Mouse (Mus musculus) kidney, embryonic 15.5 days (tissue): ENCODE data around the gene Arrdc5. TPM values are rescaled to one million over a fixed set of nuclear protein-coding genes. Genes with fewer than 3 reads are reported as not detected.

Source experiments
- ATAC-seq: fragments of 200-750 bp; cut with Nextera tagmentation; replicated peaks from 2 replicates; pipeline ENCODE4 v1.8.0; 2017; ENCODE audit warnings: moderate TSS enrichment; ENCODE audit not compliant: low FRiP score
- H3K27ac ChIP-seq: fragments of 300-500 bp; sonication (generic); 2 replicates; pipeline ENCODE4 v1.5.1; 2015; ENCODE audit warnings: mild to moderate bottlenecking, inconsistent platforms
- H3K27me3 ChIP-seq: fragments of 300-500 bp; sonication (generic); 2 replicates; pipeline ENCODE4 v1.6.1; 2015; ENCODE audit warnings: inconsistent platforms
- H3K36me3 ChIP-seq: fragments of 300-500 bp; sonication (generic); 2 replicates; pipeline ENCODE4 v1.6.1; 2015; ENCODE audit warnings: inconsistent platforms
- H3K4me1 ChIP-seq: fragments of 300-500 bp; sonication (generic); 2 replicates; pipeline ENCODE4 v1.6.1; 2015; ENCODE audit warnings: inconsistent platforms
- H3K4me2 ChIP-seq: fragments of 300-500 bp; sonication (generic); 2 replicates; pipeline ENCODE4 v1.6.1; 2015; ENCODE audit warnings: moderate library complexity, mild to moderate bottlenecking, inconsistent platforms
- H3K4me3 ChIP-seq: fragments of 300-500 bp; sonication (generic); replicated peaks from 2 replicates; pipeline ENCODE4 v1.5.1; 2015; ENCODE audit warnings: mild to moderate bottlenecking, inconsistent platforms
- H3K9ac ChIP-seq: fragments of 300-500 bp; sonication (generic); 2 replicates; pipeline ENCODE4 v1.6.1; 2015; ENCODE audit warnings: mild to moderate bottlenecking, inconsistent platforms
- H3K9me3 ChIP-seq: fragments of 300-500 bp; sonication (generic); replicated peaks from 2 replicates; pipeline ENCODE4 v1.6.1; 2016; ENCODE audit warnings: inconsistent platforms
- WGBS: fragments of 180-500 bp; shearing (Covaris S2); methylation state at CpG from one replicate; pipeline ENCODE4 v1.1.7; 2015; ENCODE audit warnings: mixed read lengths; 5-methylcytosine and 5-hydroxymethylcytosine counted together
- polyA plus RNA-seq: library from polyadenylated mRNA; unstranded; fragments of >200 nt; fragmentation: Nextera tagmentation; extraction: Ambion mirVana; gene quantifications from 2 replicates; pipeline ENCODE4 v1.2.1, GENCODE M21; 2015

The Arrdc5 gene
- polyA plus RNA-seq, 1 experiment from 2014 or later: not detected

- no peak for ATAC-seq
Measured at GRCm38 (mm10) chr17:56287830-56288229, 12.3 kb downstream of the Arrdc5 start.

DNA sequence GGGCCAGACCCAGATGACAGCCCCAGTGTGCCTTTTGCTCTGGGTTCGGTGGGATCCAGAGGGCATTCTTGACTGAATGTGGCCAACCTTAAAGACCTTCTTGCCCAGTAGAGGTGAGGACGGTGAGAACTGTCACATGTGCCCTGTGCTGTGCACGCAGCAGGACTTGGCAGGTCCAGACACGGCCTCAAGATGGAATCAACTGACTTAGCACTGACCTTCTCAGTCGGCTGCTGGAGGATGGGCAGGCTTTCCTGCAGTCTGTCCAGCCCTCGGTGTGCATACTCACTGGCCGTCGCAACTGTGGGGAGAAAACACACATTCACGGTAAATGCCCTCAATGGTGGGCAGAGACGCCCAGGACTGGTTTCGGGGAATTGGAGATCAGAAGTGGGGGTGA is 14.1 kb downstream of the Arrdc5 start:
- H3K27me3 ChIP-seq: no peaks in the 10 kb centered on the region
- H3K9ac ChIP-seq: no peak overlapping the region
- no peak overlapping the region for H3K27ac ChIP-seq
- H3K4me1 ChIP-seq: peaks cover 38% of the 10 kb centered on the region
- peaks cover 60% of the 10 kb centered on the region for H3K36me3 ChIP-seq
- 93% methylated on average over 11 of the region's 11 CpGs for WGBS
- no peak overlapping the region for H3K4me2 ChIP-seq
- H3K9me3 ChIP-seq: no peaks in the 10 kb centered on the region
- ATAC-seq: no peak
- H3K4me3 ChIP-seq: no peak overlapping the region

More at GRCm38 (mm10) chr17:56287830-56288229, 12.3 kb downstream of the Arrdc5 start:
- H3K9me3 ChIP-seq: no peaks in the 10 kb centered on the region
- peaks cover 43% of the 10 kb centered on the region for H3K36me3 ChIP-seq
- H3K9ac ChIP-seq: peak overlapping the region; percentile 1; the same call in 1 of the 2 replicates
- 52% methylated on average over 3 of the region's 3 CpGs for WGBS
- peak overlapping the region; percentile 70 for H3K4me2 ChIP-seq
- H3K4me3 ChIP-seq: peak overlapping the region; percentile 10; the same call in 1 of the 2 replicates
- peaks cover 56% of the 10 kb centered on the region for H3K4me1 ChIP-seq
- no peaks in the 10 kb centered on the region for H3K27me3 ChIP-seq
- H3K27ac ChIP-seq: peak overlapping the region; percentile 97

GRCm38 (mm10) chr17:56283316-56283715 is 16.8 kb downstream of the Arrdc5 start:
- Histone ChIP-seq H3K27ac (no peak overlapping the region), H3K4me3 (no peak overlapping the region), H3K27me3 (no peaks in the 10 kb centered on the region), H3K9ac (no peak overlapping the region), H3K4me2 (no peak overlapping the region), H3K36me3 (peaks cover 81% of the 10 kb centered on the region), H3K4me1 (peaks cover 14% of the 10 kb centered on the region), H3K9me3 (no peaks in the 10 kb centered on the region)
- WGBS: 93% methylated on average over 8 of the region's 8 CpGs
- no peak for ATAC-seq

- H3K27ac ChIP-seq: no peak overlapping the region
- no peak overlapping the region for H3K9ac ChIP-seq
- H3K9me3 ChIP-seq: no peaks in the 10 kb centered on the region
- no peak for ATAC-seq
- no peaks in the 10 kb centered on the region for H3K27me3 ChIP-seq
- no peak overlapping the region for H3K4me3 ChIP-seq
- H3K36me3 ChIP-seq: peaks cover 87% of the 10 kb centered on the region
- WGBS: 85% methylated on average over 4 of the region's 4 CpGs
- no peak overlapping the region for H3K4me2 ChIP-seq
- peaks cover 12% of the 10 kb centered on the region for H3K4me1 ChIP-seq
Measured at GRCm38 (mm10) chr17:56282802-56283201, 17.3 kb downstream of the Arrdc5 start.

DNA sequence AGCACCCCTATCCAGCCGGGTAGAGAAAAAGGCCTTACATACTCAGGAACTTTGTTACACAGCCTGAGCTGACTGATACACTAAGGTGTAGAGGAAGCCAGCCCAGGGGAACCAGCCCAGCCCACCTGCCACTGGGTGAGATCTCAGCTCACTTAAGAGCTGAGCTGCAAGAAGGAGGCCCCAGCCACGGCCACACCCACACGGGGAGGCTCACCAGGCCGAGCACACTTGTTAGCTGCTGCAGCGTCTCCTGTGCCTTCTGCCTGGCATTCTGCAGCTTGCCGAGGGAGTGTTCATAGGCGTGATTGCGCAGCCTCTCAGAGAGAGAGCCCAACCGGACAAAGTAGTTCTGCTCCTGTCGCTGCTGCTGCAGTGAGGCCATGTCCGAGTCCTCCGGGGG is 18.9 kb downstream of the Arrdc5 start:
- Histone ChIP-seq H3K36me3 (peaks cover 78% of the 10 kb centered on the region), H3K4me2 (no peak overlapping the region), H3K9ac (no peak overlapping the region), H3K27ac (no peak overlapping the region), H3K9me3 (no peaks in the 10 kb centered on the region), H3K4me1 (peaks cover 13% of the 10 kb centered on the region), H3K27me3 (no peaks in the 10 kb centered on the region), H3K4me3 (no peak overlapping the region)
- no peak for ATAC-seq
- 92% methylated on average over 12 of the region's 12 CpGs for WGBS

GRCm38 (mm10) chr17:56279481-56280155 is 20.5 kb downstream of the Arrdc5 start:
- Histone ChIP-seq H3K4me3 (no peak overlapping the region), H3K27me3 (no peaks in the 10 kb centered on the region), H3K9ac (no peak overlapping the region), H3K4me2 (no peak overlapping the region), H3K4me1 (peaks cover 23% of the 10 kb centered on the region), H3K36me3 (peaks cover 62% of the 10 kb centered on the region), H3K27ac (no peak overlapping the region), H3K9me3 (no peaks in the 10 kb centered on the region)
- 92% methylated on average over 12 of the region's 12 CpGs for WGBS
- no peak for ATAC-seq

DNA sequence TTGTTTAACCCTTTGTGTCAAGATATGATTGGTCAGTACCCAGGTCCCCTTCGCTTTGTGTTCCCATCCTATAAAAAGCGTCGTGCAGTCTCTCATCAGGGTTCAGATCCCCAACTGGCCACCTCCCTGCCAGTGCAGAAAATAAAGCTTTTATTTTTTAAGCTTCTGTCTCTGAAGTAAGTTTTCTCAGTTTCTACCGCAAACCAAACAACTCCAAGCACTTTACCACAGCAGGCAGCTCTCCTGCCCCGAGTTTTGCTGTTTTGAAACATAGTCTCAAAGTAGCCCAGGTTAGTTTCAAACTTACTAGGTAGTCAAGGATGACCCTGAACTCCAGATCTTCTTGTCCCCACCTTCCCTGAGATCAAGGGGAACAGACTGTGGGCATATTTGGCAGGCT is 21.7 kb downstream of the Arrdc5 start:
- 90% methylated on average over 5 of the region's 5 CpGs for WGBS
- no peak for ATAC-seq
- H3K4me1 ChIP-seq: peaks cover 28% of the 10 kb centered on the region
- H3K9me3 ChIP-seq: no peaks in the 10 kb centered on the region
- H3K27me3 ChIP-seq: no peaks in the 10 kb centered on the region
- H3K9ac ChIP-seq: no peak overlapping the region
- H3K36me3 ChIP-seq: peaks cover 50% of the 10 kb centered on the region
- no peak overlapping the region for H3K4me2 ChIP-seq
- peak overlapping the region; percentile 94; the same call in 1 of the 2 replicates for H3K27ac ChIP-seq
- no peak overlapping the region for H3K4me3 ChIP-seq

DNA sequence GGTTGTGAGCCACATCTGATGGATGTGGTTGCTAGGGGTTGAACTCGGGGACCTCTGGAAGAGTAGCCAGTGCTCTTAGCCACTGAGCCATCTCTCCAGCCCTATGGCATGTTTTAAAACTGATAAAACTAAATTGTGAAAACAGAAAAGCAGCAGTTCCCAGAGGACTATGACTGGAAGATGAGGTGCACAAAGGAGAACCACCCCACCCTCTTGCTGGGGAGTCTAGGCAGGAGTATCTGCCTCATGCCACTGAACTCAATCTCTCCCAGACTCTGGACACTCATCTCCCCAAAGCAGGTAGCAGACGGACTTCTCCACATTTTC is 22.6 kb downstream of the Arrdc5 start:
- peak overlapping the region; percentile 94 for H3K27ac ChIP-seq
- H3K4me3 ChIP-seq: peak overlapping the region; percentile 67; the same call in 1 of the 2 replicates
- no peaks in the 10 kb centered on the region for H3K9me3 ChIP-seq
- H3K4me1 ChIP-seq: peaks cover 34% of the 10 kb centered on the region
- H3K36me3 ChIP-seq: peaks cover 42% of the 10 kb centered on the region
- H3K4me2 ChIP-seq: peak overlapping the region; percentile 80
- ATAC-seq: no peak
- 49% methylated on average over 2 of the region's 2 CpGs for WGBS
- no peaks in the 10 kb centered on the region for H3K27me3 ChIP-seq
- 0 out of 2 replicates have a peak overlapping the region, but pooled peaks have one; percentile 24 for H3K9ac ChIP-seq

GRCm38 (mm10) chr17:56276643-56277566 is 23.2 kb downstream of the Arrdc5 start, which contains the start of gene Ticam1:
TSS of gene Ticam1 (minus strand) at chr17:56276786.
- peak within 1 kb of the TSS; percentile 67 for H3K4me3 ChIP-seq
- H3K4me2 ChIP-seq: peak within 1 kb of the TSS; percentile 80
- 4% methylated on average over 21 of the region's 21 CpGs for WGBS
- H3K27ac ChIP-seq: peak within 1 kb of the TSS; percentile 94
- no peaks in the 10 kb centered on the region for H3K9me3 ChIP-seq
- no peaks in the 10 kb centered on the region for H3K27me3 ChIP-seq
- H3K9ac ChIP-seq: peak within 1 kb of the TSS; percentile 82
- H3K36me3 ChIP-seq: peaks cover 40% of the 10 kb centered on the region
- peaks cover 37% of the 10 kb centered on the region for H3K4me1 ChIP-seq
- ATAC-seq: peak; percentile 95

DNA sequence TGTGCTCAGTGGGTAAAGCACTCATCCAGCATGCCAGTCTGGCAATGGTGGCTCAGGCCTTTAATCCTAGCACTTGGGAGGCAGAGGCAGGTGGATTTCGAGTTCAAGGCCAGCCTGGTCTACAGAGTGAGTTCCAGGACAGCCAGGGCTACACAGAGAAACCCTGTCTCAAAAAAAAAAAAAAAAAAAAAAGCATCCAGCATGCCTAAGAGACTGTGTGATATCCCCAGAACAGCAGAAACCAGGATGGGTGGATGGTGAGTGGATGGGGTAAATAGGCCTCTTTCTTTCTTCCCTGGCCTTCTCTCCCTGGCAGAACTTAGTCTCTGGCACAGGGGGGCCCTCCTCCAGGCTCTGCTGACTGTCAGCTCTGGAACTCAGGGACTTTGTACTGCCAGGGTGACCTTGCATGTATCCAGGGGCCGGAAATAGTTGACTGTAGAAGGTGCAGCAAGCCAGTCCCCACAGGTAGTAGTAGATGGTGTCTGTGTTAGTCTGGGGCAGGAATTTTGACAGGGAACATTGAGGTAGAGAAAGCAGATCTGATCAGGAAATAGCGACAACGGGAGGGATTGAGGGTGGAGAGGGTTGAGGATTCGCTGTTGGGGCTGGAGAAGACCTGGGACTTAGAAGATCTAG is 24.1 kb downstream of the Arrdc5 start:
- peak; percentile 29 for ATAC-seq
- Histone ChIP-seq H3K4me1 (peaks cover 37% of the 10 kb centered on the region), H3K27ac (peak overlapping the region; percentile 94), H3K4me3 (peak overlapping the region; percentile 67), H3K4me2 (peak overlapping the region; percentile 80), H3K27me3 (no peaks in the 10 kb centered on the region), H3K9ac (peak overlapping the region; percentile 82), H3K36me3 (peaks cover 40% of the 10 kb centered on the region), H3K9me3 (no peaks in the 10 kb centered on the region)
- 26% methylated on average over 5 of the region's 5 CpGs for WGBS

- WGBS: 92% methylated on average over 5 of the region's 5 CpGs
- no peak overlapping the region for H3K4me3 ChIP-seq
- ATAC-seq: no peak
- H3K9ac ChIP-seq: no peak overlapping the region
- peaks cover 33% of the 10 kb centered on the region for H3K36me3 ChIP-seq
- H3K4me1 ChIP-seq: peaks cover 44% of the 10 kb centered on the region
- H3K27me3 ChIP-seq: no peaks in the 10 kb centered on the region
- H3K9me3 ChIP-seq: no peaks in the 10 kb centered on the region
- no peak overlapping the region for H3K4me2 ChIP-seq
- H3K27ac ChIP-seq: 0 out of 2 replicates have a peak overlapping the region, but pooled peaks have one; percentile 1
Measured at GRCm38 (mm10) chr17:56273986-56274385, 26.1 kb downstream of the Arrdc5 start.
